In the genomic region with DNA sequence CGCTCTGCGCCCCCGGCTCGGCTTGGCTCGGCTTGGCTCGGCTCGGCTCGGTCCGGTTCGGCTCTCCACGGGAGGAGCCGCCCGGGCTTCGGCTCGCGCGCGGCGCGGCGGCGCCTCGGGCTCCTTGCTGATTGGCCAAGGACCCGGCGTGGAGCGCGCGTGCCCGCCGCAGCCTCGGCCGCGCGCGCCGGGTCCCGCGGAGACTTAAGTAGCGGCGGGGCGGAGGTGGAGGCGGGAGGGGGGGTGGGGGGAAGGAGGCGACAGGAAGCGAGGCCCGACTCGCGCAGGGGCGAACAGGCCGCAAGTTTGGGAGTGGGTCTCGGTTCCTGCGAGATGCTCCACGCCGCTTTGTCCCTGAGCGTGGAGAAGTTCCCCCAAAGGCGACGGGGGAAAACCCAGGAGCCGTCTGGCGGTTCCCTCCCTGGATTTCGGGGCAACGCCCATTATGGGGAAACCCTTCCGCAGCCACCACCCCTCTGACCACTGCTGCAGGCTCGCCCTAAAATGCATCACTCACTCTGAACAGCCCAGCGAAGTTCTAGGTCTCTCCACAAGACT, we compare ENCODE assay signal across 8 mouse cellular contexts. TPM values are rescaled to one million over a fixed set of nuclear protein-coding genes. Genes with fewer than 3 reads are reported as not detected.
DNase-seq lines count a peak whose midpoint lies in the region; ATAC-seq and TF ChIP-seq lines count a peak whose summit lies in the region.

A gene (minus strand): TSS at position 133 of the 558 bp plus-strand sequence.

- no peaks in the 10 kb centered on the region for H3K27me3 ChIP-seq in CH12.LX (replicated peaks)
- H3K27me3 ChIP-seq in forebrain, embryonic 11.5 days (ENCODE audit: control insufficient read depth, insufficient read depth, low read length) = no peaks in the 10 kb centered on the region
- H3K27me3 ChIP-seq in heart, embryonic 15.5 days = no peaks in the 10 kb centered on the region
- no peaks in the 10 kb centered on the region for H3K27me3 ChIP-seq in liver, embryonic 16.5 days (ENCODE audit: control insufficient read depth, insufficient read depth, low read depth, low read length)
- no peaks in the 10 kb centered on the region for H3K27me3 ChIP-seq in neural tube, embryonic 12.5 days (replicated peaks)

- peaks cover 0 to 7% of the 10 kb centered on the region in 2 experiments for H3K36me3 ChIP-seq in CH12.LX (replicated peaks in 1 of 2; ENCODE audit: control insufficient read depth in 1 of 2, insufficient read depth in 1 of 2, low read length in 1 of 2)
- H3K36me3 ChIP-seq in forebrain, embryonic 11.5 days (ENCODE audit: control insufficient read depth, insufficient read depth, low read length) = no peaks in the 10 kb centered on the region
- H3K36me3 ChIP-seq in heart, embryonic 15.5 days = no peaks in the 10 kb centered on the region
- H3K36me3 ChIP-seq in liver, embryonic 16.5 days (ENCODE audit: control insufficient read depth, insufficient read depth) = no peaks in the 10 kb centered on the region
- 0 out of 2 replicates have a peak, but pooled peaks cover 3% of the 10 kb centered on the region for H3K36me3 ChIP-seq in neural tube, embryonic 12.5 days

- under 1% methylated on average over 43 of the region's 63 CpGs for WGBS in forebrain, embryonic 11.5 days
- under 1% methylated on average over 59 of the region's 63 CpGs for WGBS in heart, embryonic 15.5 days
- WGBS in liver, embryonic 16.5 days (ENCODE audit: insufficient replicate concordance) = under 1% methylated on average over 45 of the region's 63 CpGs
- WGBS in neural tube, embryonic 12.5 days = under 1% methylated on average over 63 of the region's 63 CpGs

- TF ChIP-seq CTCF in CH12.LX (conservative IDR thresholded peaks at IDR 0.05 in 1 of 2, IDR thresholded peaks at IDR 0.05 in 1 of 2; ENCODE audit: low read depth in 2 of 2, low read length in 2 of 2) = no peak

- TF ChIP-seq POLR2A in CH12.LX (IDR thresholded peaks at IDR 0.05; ENCODE audit: low read depth, low read length) = peak; percentile 76

- DNase-seq in CH12.LX (ENCODE audit: extremely low read depth) = peak; percentile 61
- peak; percentile 53 for DNase-seq in c-Kit-positive CD71-positive TER-119-negative erythroid progenitor cells, embryonic 14.5 days (ENCODE audit: low read depth)
- peak; percentile 90 for DNase-seq in forebrain, embryonic 11.5 days (ENCODE audit: low spot score)
- DNase-seq in kidney, postnatal 14 days = peak; percentile 92
- peak; percentile 80 for DNase-seq in telencephalon, adult 2 months (ENCODE audit: low read depth, low spot score)

- H3K4me3 ChIP-seq in CH12.LX (replicated peaks in 1 of 3; ENCODE audit: low read depth in 2 of 3, low read length in 2 of 3, poor library complexity in 1 of 3) = peak within 1 kb of the TSS; percentile 63 to 81 (median 66)
- peak within 1 kb of the TSS; percentile 92 for H3K4me3 ChIP-seq in forebrain, embryonic 11.5 days (ENCODE audit: low read depth, low read length)
- H3K4me3 ChIP-seq in heart, embryonic 15.5 days = peak within 1 kb of the TSS; percentile 87
- H3K4me3 ChIP-seq in liver, embryonic 16.5 days (ENCODE audit: low read depth, low read length) = peak within 1 kb of the TSS; percentile 85
- peak within 1 kb of the TSS; percentile 90 for H3K4me3 ChIP-seq in neural tube, embryonic 12.5 days

- in situ Hi-C loops in CH12.LX (cut with MboI; ENCODE audit: low pct_ligation_motif_present, low pct_unique_long_range_greater_than_20kb, low sequenced_read_pairs) = no loop called here

- TF ChIP-seq EP300 in CH12.LX (IDR thresholded peaks at IDR 0.05; ENCODE audit: low read length) = no peak

- ATAC-seq in forebrain, embryonic 11.5 days (replicated peaks; ENCODE audit: low FRiP score) = peak; percentile 81
- ATAC-seq in heart, embryonic 15.5 days (replicated peaks; ENCODE audit: insufficient number of reproducible peaks, insufficient read depth, low FRiP score, low read depth) = peak; percentile 85
- peak; percentile 80 for ATAC-seq in liver, embryonic 16.5 days (ENCODE audit: low read depth)
- peak; percentile 75 for ATAC-seq in neural tube, embryonic 12.5 days (ENCODE audit: low FRiP score, low read depth)

- H3K4me1 ChIP-seq in CH12.LX (ENCODE audit: control insufficient read depth in 1 of 2, insufficient read depth in 2 of 2) = peaks cover 0 to 17% of the 10 kb centered on the region in 2 experiments; a peak in 2 of 4 replicates
- peaks cover 4% of the 10 kb centered on the region for H3K4me1 ChIP-seq in forebrain, embryonic 11.5 days (replicated peaks; ENCODE audit: control insufficient read depth, insufficient read depth, low read length)
- peaks cover 20% of the 10 kb centered on the region for H3K4me1 ChIP-seq in heart, embryonic 15.5 days (replicated peaks)
- peaks cover 34% of the 10 kb centered on the region for H3K4me1 ChIP-seq in liver, embryonic 16.5 days (ENCODE audit: control insufficient read depth, low read depth, low read length)
- H3K4me1 ChIP-seq in neural tube, embryonic 12.5 days = peaks cover 6% of the 10 kb centered on the region

- no peak within 1 kb of the TSS; the same call in 1 of the 2 replicates for H3K27ac ChIP-seq in CH12.LX (ENCODE audit: insufficient read depth, low read depth)
- H3K27ac ChIP-seq in forebrain, embryonic 11.5 days (ENCODE audit: low read depth, low read length) = no peak within 1 kb of the TSS
- peak within 1 kb of the TSS; percentile 72 for H3K27ac ChIP-seq in heart, embryonic 15.5 days
- H3K27ac ChIP-seq in liver, embryonic 16.5 days (ENCODE audit: low read length) = peak within 1 kb of the TSS; percentile 64
- H3K27ac ChIP-seq in neural tube, embryonic 12.5 days = no peak within 1 kb of the TSS

- H3K4me2 ChIP-seq in CH12.LX (ENCODE audit: insufficient read depth, low read depth, poor library complexity, severe bottlenecking) = peak within 1 kb of the TSS; percentile 74
- H3K4me2 ChIP-seq in forebrain, embryonic 11.5 days (ENCODE audit: low read depth, low read length, severe bottlenecking) = peak within 1 kb of the TSS; percentile 97
- H3K4me2 ChIP-seq in heart, embryonic 15.5 days = peak within 1 kb of the TSS; percentile 98
- H3K4me2 ChIP-seq in liver, embryonic 16.5 days (ENCODE audit: low read depth, low read length) = peak within 1 kb of the TSS; percentile 92
- peak within 1 kb of the TSS; percentile 97 for H3K4me2 ChIP-seq in neural tube, embryonic 12.5 days (replicated peaks)

- no peak for TF ChIP-seq RAD21 in CH12.LX (IDR thresholded peaks at IDR 0.05; ENCODE audit: low read depth, low read length)

- no peaks in the 10 kb centered on the region for H3K9me3 ChIP-seq in CH12.LX (replicated peaks; ENCODE audit: low read length)
- no peaks in the 10 kb centered on the region for H3K9me3 ChIP-seq in forebrain, embryonic 11.5 days (ENCODE audit: control insufficient read depth, low read length)
- no peaks in the 10 kb centered on the region for H3K9me3 ChIP-seq in heart, embryonic 15.5 days (replicated peaks)
- no peaks in the 10 kb centered on the region for H3K9me3 ChIP-seq in liver, embryonic 16.5 days (replicated peaks; ENCODE audit: control insufficient read depth, low read length)
- no peaks in the 10 kb centered on the region for H3K9me3 ChIP-seq in neural tube, embryonic 12.5 days

- H3K9ac ChIP-seq in CH12.LX (ENCODE audit: insufficient read depth, low read depth) = peak within 1 kb of the TSS; percentile 92
- peak within 1 kb of the TSS; percentile 84 for H3K9ac ChIP-seq in forebrain, embryonic 11.5 days (ENCODE audit: low read length)
- H3K9ac ChIP-seq in heart, embryonic 15.5 days = peak within 1 kb of the TSS; percentile 83
- H3K9ac ChIP-seq in liver, embryonic 16.5 days (ENCODE audit: low read depth, low read length) = peak within 1 kb of the TSS; percentile 91
- peak within 1 kb of the TSS; percentile 88 for H3K9ac ChIP-seq in neural tube, embryonic 12.5 days

- H3K79me2 ChIP-seq in CH12.LX (replicated peaks; ENCODE audit: control insufficient read depth, extremely low read depth, insufficient read depth, poor library complexity, severe bottlenecking) = no peaks in the 10 kb centered on the region

- dilution Hi-C loops in CH12.LX (cut with MboI; ENCODE audit: extremely low pct_ligation_motif_present, extremely low pct_unique_long_range_greater_than_20kb, low sequenced_read_pairs) = no loop called here

TF ChIP-seq in CH12.LX, 34 proteins besides CTCF, POLR2A, EP300 and RAD21:
- TF ChIP-seq IRF4 (IDR thresholded peaks at IDR 0.05; ENCODE audit: low read depth, low read length) (no peak), NRF1 (IDR thresholded peaks at IDR 0.05; ENCODE audit: low read depth, low read length) (0 out of 2 replicates have a peak, but pooled peaks have one; percentile 14), MEF2A (IDR thresholded peaks at IDR 0.05; ENCODE audit: borderline replicate concordance, low read depth, low read length) (no peak), JUN (IDR thresholded peaks at IDR 0.05; ENCODE audit: insufficient read depth, low read depth, low read length) (no peak), MAZ (IDR thresholded peaks at IDR 0.05; ENCODE audit: low read depth, low read length) (0 out of 2 replicates have a peak, but pooled peaks have one; percentile 14)

RNA-seq across cellular contexts. Expression of the gene that starts here (rescaled TPM):
- total RNA-seq in CH12.LX (2012; rRNA removed) (12.3 and 13.5 TPM in 2 replicates), CH12.LX (2014; rRNA removed) (8.6 TPM in 2 replicates)
- polyA plus RNA-seq in CH12.LX (2012; ENCODE audit: insufficient read length, low read depth) = 9.4 and 12.7 TPM in 2 replicates
- polyA plus RNA-seq in forebrain, embryonic 11.5 days (2014; fragmentation: Nextera tagmentation; extraction: Ambion mirVana) = 24.4 and 26.3 TPM in 2 replicates
- polyA plus RNA-seq in heart, embryonic 15.5 days (2015; fragmentation: Nextera tagmentation; extraction: Ambion mirVana) = 11.8 and 17.6 TPM in 2 replicates
- polyA plus RNA-seq in liver, embryonic 16.5 days (2015; fragmentation: Nextera tagmentation; extraction: Ambion mirVana) = 7.6 and 8.4 TPM in 2 replicates
- polyA plus RNA-seq in neural tube, embryonic 12.5 days (2016; fragmentation: Nextera tagmentation; extraction: Ambion mirVana) = 43.1 and 44.2 TPM in 2 replicates

Comparison
In these comparisons a context has a peak if more than half of its experiments do, and no peak if none do; other contexts are left out.
1. H3K27ac ChIP-seq: peak in heart, embryonic 15.5 days (single experiment) and liver, embryonic 16.5 days (single experiment); none in CH12.LX (single experiment), forebrain, embryonic 11.5 days (single experiment) and neural tube, embryonic 12.5 days (single experiment).
2. Peak in every context shown above with its lines, with median percentiles within 50 percentile points of each other: DNase-seq, H3K4me2 ChIP-seq, H3K4me3 ChIP-seq, H3K9ac ChIP-seq and ATAC-seq.